Mouse (Mus musculus) megakaryocyte, adult 5-6 weeks (primary cell): ENCODE measurements around the gene Acsl3. TPM values are rescaled to one million over a fixed set of nuclear protein-coding genes. Genes with fewer than 3 reads are reported as not detected.

ENCODE experiments used
- ATAC-seq: 2 replicates; pipeline ENCODE4 v1.8.0; 2016; ENCODE audit warnings: mild to moderate bottlenecking, inconsistent platforms; ENCODE audit not compliant: poor library complexity, severe bottlenecking
- total RNA-seq, 2 experiments: library from RNA; stranded (forward) in 1 of 2; stranded (reverse) in 1 of 2; fragments of 153-499, 151-499 nt in 1 of 2; fragments of 221-1000, 200-1000 nt in 1 of 2; gene quantifications; 2 replicates each; pipeline versions ENCODE4 v1.2.3 to v1.2.4; 2015 to 2017

Gene Acsl3
- total RNA-seq (2015), result 5.1 TPM in 2 replicates
- total RNA-seq (2017), result 15.4 and 17.6 TPM in 2 replicates

GRCm38 (mm10) chr1:78657671-78658440 is at the start of gene Acsl3, which contains the start of gene Utp14b:
Acsl3 (plus strand) TSS chr1:78657825.
Utp14b (plus strand) TSS chr1:78658038.
- peak; percentile 97 for ATAC-seq

- ATAC-seq, result no peak
These were observed 48.3 kb upstream of the Acsl3 start for GRCm38 (mm10) chr1:78609134-78609907.

GRCm38 (mm10) chr1:78611039-78611438 is 46.6 kb upstream of the Acsl3 start:
- ATAC-seq, result no peak

- no peak for ATAC-seq
These were observed 44.7 kb upstream of the Acsl3 start for GRCm38 (mm10) chr1:78612959-78613358.

- no peak for ATAC-seq
These were observed 33.3 kb upstream of the Acsl3 start for GRCm38 (mm10) chr1:78624352-78624751.

GRCm38 (mm10) chr1:78634486-78634885 is 23.1 kb upstream of the Acsl3 start:
- no peak for ATAC-seq

- no peak for ATAC-seq
These were observed 16.8 kb upstream of the Acsl3 start for GRCm38 (mm10) chr1:78640871-78641270.

- no peak for ATAC-seq
These were observed 15.8 kb upstream of the Acsl3 start for GRCm38 (mm10) chr1:78641791-78642190.

- no peak for ATAC-seq
These were observed 15.4 kb upstream of the Acsl3 start for GRCm38 (mm10) chr1:78642197-78642596.

GRCm38 (mm10) chr1:78647317-78647885 is 10.2 kb upstream of the Acsl3 start:
- ATAC-seq, result no peak

- no peak for ATAC-seq
These were observed 8.2 kb upstream of the Acsl3 start for GRCm38 (mm10) chr1:78649269-78650061.

- ATAC-seq, result no peak
These were observed 1.2 kb upstream of the Acsl3 start for GRCm38 (mm10) chr1:78656472-78656871.

GRCm38 (mm10) chr1:78657021-78657629 is 500 bp upstream of the Acsl3 start:
- no peak for ATAC-seq

GRCm38 (mm10) chr1:78658441-78659269 is 1.0 kb downstream of the Acsl3 start:
- ATAC-seq, result no peak

GRCm38 (mm10) chr1:78659270-78659823 is 1.7 kb downstream of the Acsl3 start:
- no peak for ATAC-seq

- no peak for ATAC-seq
These were observed 6.7 kb downstream of the Acsl3 start for GRCm38 (mm10) chr1:78664326-78664725.

GRCm38 (mm10) chr1:78665954-78666499 is 8.4 kb downstream of the Acsl3 start:
- peak; percentile 87 for ATAC-seq

- peak; percentile 34; the same call in 1 of the 2 replicates for ATAC-seq
These were observed 9.0 kb downstream of the Acsl3 start for GRCm38 (mm10) chr1:78666585-78666984.

- ATAC-seq, result no peak
These were observed 24.7 kb downstream of the Acsl3 start for GRCm38 (mm10) chr1:78682291-78682690.
